Mouse (Mus musculus) limb, embryonic 15.5 days (tissue): Measurements from ENCODE around the gene Ewsr1. TPM values are rescaled to one million over a fixed set of nuclear protein-coding genes. Genes with fewer than 3 reads are reported as not detected.

Experiments used
- ATAC-seq: fragments of 200-750 bp; cut with Nextera tagmentation; 2 replicates; pipeline ENCODE4 v1.8.0; 2017; ENCODE audit warnings: low read depth, moderate TSS enrichment; ENCODE audit not compliant: insufficient number of reproducible peaks, low FRiP score, low TSS enrichment
- H3K27ac ChIP-seq: fragments of 300-500 bp; sonication (generic); 2 replicates; pipeline ENCODE4 v1.5.1; 2015; ENCODE audit warnings: moderate library complexity, mild to moderate bottlenecking, inconsistent platforms
- H3K27me3 ChIP-seq: fragments of 300-500 bp; sonication (generic); 2 replicates; pipeline ENCODE4 v1.6.1; 2015; ENCODE audit warnings: inconsistent platforms
- H3K36me3 ChIP-seq: fragments of 300-500 bp; sonication (generic); 2 replicates; pipeline ENCODE4 v1.6.1; 2015; ENCODE audit warnings: inconsistent platforms
- H3K4me1 ChIP-seq: fragments of 300-500 bp; sonication (generic); 2 replicates; pipeline ENCODE4 v1.6.1; 2015; ENCODE audit warnings: inconsistent platforms
- H3K4me2 ChIP-seq: fragments of 300-500 bp; sonication (generic); 2 replicates; pipeline ENCODE4 v1.6.1; 2015; ENCODE audit warnings: mild to moderate bottlenecking, inconsistent platforms
- H3K4me3 ChIP-seq: fragments of 300-500 bp; sonication (generic); 2 replicates; pipeline ENCODE4 v1.5.1; 2015; ENCODE audit warnings: mild to moderate bottlenecking, inconsistent platforms
- H3K9ac ChIP-seq: fragments of 300-500 bp; sonication (generic); 2 replicates; pipeline ENCODE4 v1.6.1; 2015; ENCODE audit warnings: inconsistent platforms
- H3K9me3 ChIP-seq: fragments of 300-500 bp; sonication (generic); 2 replicates; pipeline ENCODE4 v1.6.1; 2016; ENCODE audit warnings: inconsistent platforms
- WGBS: fragments of 180-500 bp; shearing (Covaris S2); methylation state at CpG from one replicate; pipeline ENCODE4 v1.1.7; 2015; 5-methylcytosine and 5-hydroxymethylcytosine counted together
- microRNA-seq: library from miRNA; unstranded; fragments of <30 nt; microRNA quantifications from one replicate; pipeline ENCODE4, GENCODE M21; 2016
- polyA plus RNA-seq: library from polyadenylated mRNA; unstranded; fragments of >200 nt; fragmentation: Nextera tagmentation; extraction: Ambion mirVana; gene quantifications from 2 replicates; pipeline ENCODE4 v1.2.1, GENCODE M21; 2015

Ewsr1 gene
- polyA plus RNA-seq, 1 experiment from 2014 or later = 655 TPM

DNA sequence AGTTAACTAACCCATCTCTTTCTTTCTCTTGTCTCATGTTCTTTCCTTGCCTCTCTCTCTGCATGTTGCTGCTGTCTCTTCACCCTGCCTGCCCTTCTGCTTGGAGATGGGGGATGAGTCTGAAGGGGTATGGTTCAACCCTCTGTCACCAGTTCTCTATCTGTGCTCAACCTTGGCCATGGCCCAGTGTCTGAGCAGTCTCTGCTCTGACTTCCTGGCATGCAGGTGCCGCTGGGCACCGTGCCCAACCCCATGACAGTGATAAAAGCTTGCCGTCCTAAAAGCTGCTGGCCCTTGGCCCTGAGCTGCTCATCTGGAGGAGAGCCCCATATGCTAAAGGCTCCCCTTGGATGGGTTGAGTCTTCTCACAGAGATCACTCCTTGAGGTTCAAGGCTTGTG lies 65.9 kb downstream of the Ewsr1 start:
- no peak overlapping the region for H3K27ac ChIP-seq
- H3K4me1 ChIP-seq = no peaks in the 10 kb centered on the region
- H3K4me2 ChIP-seq = no peak overlapping the region
- 70% methylated on average over 3 of the region's 3 CpGs for WGBS
- no peak overlapping the region for H3K9ac ChIP-seq
- no peaks in the 10 kb centered on the region for H3K27me3 ChIP-seq
- H3K9me3 ChIP-seq = no peaks in the 10 kb centered on the region
- H3K36me3 ChIP-seq = peaks cover 93% of the 10 kb centered on the region
- H3K4me3 ChIP-seq = no peak overlapping the region
- no peak for ATAC-seq

DNA sequence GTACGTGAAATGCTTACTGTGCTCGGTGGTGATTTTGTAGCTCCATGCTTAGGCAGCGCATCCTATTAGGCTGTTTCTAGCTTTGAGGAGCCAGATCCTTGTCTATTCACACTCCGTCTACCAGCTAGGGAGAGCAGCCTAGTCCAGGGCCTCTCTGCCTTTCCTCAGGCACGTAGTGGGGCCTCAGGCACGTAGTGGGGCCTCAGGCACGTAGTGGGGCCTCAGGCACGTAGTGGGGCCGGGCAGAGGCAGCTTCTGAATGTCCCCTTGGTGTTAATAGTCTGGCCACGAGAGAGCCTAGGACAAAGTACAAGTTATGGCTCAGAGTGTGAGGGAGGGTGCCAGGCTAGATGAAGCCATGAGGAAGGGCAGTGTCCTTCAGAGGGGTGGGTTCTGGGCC lies 66.4 kb downstream of the Ewsr1 start:
- H3K9ac ChIP-seq = no peak overlapping the region
- H3K4me3 ChIP-seq = no peak overlapping the region
- H3K36me3 ChIP-seq = peaks cover 93% of the 10 kb centered on the region
- H3K27ac ChIP-seq = no peak overlapping the region
- no peak for ATAC-seq
- no peak overlapping the region for H3K4me2 ChIP-seq
- H3K9me3 ChIP-seq = no peaks in the 10 kb centered on the region
- no peaks in the 10 kb centered on the region for H3K4me1 ChIP-seq
- 94% methylated on average over 10 of the region's 10 CpGs for WGBS
- H3K27me3 ChIP-seq = no peaks in the 10 kb centered on the region

DNA sequence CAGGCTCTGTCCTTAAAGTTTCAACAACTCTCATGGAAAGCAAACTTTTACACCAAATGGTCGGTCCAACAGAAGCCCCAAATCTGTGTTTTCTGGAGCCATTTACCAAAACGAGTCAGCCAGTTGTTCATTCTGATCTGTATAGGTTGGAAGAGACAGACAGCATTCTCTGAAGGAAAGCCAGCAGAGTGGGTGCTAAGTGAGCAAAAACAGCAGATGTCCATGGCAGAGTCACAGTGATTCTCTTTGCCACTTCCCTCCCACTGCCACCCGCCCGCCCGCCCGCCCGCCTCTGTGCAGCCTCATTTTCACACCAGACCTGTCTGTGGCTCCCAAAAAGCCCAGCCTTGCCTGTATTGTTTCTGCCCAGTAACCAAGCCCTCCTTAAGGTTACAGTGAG lies 70.8 kb downstream of the Ewsr1 start:
- 94% methylated on average over 7 of the region's 7 CpGs for WGBS
- ATAC-seq = no peak
- no peak overlapping the region for H3K27ac ChIP-seq

DNA sequence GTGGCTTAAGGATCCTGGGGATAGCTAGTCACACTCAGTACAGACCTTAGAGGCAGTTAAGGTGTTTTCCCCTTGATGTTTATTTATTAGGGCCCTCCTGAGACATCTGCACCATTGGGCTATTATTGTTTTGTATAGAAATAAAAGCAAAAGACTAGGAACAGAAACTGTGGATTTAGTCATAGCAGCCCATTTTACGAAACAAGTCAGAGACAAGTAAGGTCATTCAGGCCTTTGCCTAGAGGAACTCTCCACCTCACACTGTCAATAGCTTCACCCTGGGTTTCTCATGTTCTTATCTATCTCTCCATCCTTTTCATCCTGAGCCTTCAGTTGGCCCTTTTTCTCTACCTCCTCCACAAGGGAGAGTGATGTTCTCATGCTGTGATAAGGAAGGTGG lies 74.0 kb downstream of the Ewsr1 start:
- H3K27me3 ChIP-seq = no peaks in the 10 kb centered on the region
- H3K36me3 ChIP-seq = peaks cover 72% of the 10 kb centered on the region
- H3K9me3 ChIP-seq = no peaks in the 10 kb centered on the region
- H3K4me1 ChIP-seq = no peaks in the 10 kb centered on the region
- 94% methylated on average over 1 of the region's 1 CpGs for WGBS
- no peak for ATAC-seq
- no peak overlapping the region for H3K4me3 ChIP-seq
- no peak overlapping the region for H3K9ac ChIP-seq
- H3K27ac ChIP-seq = no peak overlapping the region
- no peak overlapping the region for H3K4me2 ChIP-seq

More for the DNA sequence above, 70.8 kb downstream of the Ewsr1 start:
- Histone ChIP-seq H3K4me1 (no peaks in the 10 kb centered on the region), H3K4me2 (no peak overlapping the region), H3K9ac (no peak overlapping the region), H3K9me3 (no peaks in the 10 kb centered on the region), H3K36me3 (peaks cover 91% of the 10 kb centered on the region), H3K27me3 (no peaks in the 10 kb centered on the region), H3K4me3 (no peak overlapping the region)

Small RNAs within 50 kb of the gene (microRNA-seq; reads per million reads assigned to microRNA genes)
- gene Gm47296 = not detected

Other genes with a start within 250 kb of the Ewsr1 start
- gene Nf2, start 249.7 kb downstream of the Ewsr1 start, polyA plus RNA-seq = 44.6 and 47.3 TPM in 2 replicates
- 37.8 and 42.1 TPM in 2 replicates for gene Nipsnap1, start 225.3 kb downstream of the Ewsr1 start, polyA plus RNA-seq
- gene Thoc5, start 203.9 kb downstream of the Ewsr1 start, polyA plus RNA-seq = 28.8 and 29.9 TPM in 2 replicates
- 0.23 and 0.25 TPM in 2 replicates for gene Nefh, start 151.2 kb downstream of the Ewsr1 start, polyA plus RNA-seq
- 55.2 and 56.5 TPM in 2 replicates for gene Ap1b1, start 112.4 kb downstream of the Ewsr1 start, polyA plus RNA-seq
- gene Rasl10a, start 41.1 kb downstream of the Ewsr1 start, polyA plus RNA-seq = 7.1 and 8.6 TPM in 2 replicates
- gene Gas2l1, start 33.9 kb downstream of the Ewsr1 start, polyA plus RNA-seq = 32.3 and 34.4 TPM in 2 replicates
- 23.1 and 26.1 TPM in 2 replicates for gene Rhbdd3, start 340 bp downstream of the Ewsr1 start, polyA plus RNA-seq
- 39.1 and 41.0 TPM in 2 replicates for gene Emid1, start 53.0 kb upstream of the Ewsr1 start, polyA plus RNA-seq
- gene Kremen1, start 162.3 kb upstream of the Ewsr1 start, polyA plus RNA-seq = 37.6 and 42.9 TPM in 2 replicates